Mouse (Mus musculus) cerebral cortex, adult 2 months (tissue): ENCODE data around the gene Triap1.

ENCODE experiments used
- WGBS: fragments of 180-500 bp; shearing (Covaris S2); methylation state at CpG from one replicate; pipeline ENCODE4 v1.1.7; 2018; 5-methylcytosine and 5-hydroxymethylcytosine counted together

Triap1 gene

GRCm38 (mm10) chr5:115340577-115341313, at the start of gene Triap1, which contains the start of gene Gatc:
TSS of gene Triap1 (plus strand) at chr5:115341225.
TSS of gene Gatc (minus strand) at chr5:115341178.
- under 1% methylated on average over 62 of the region's 62 CpGs for WGBS

- WGBS, result 88% methylated on average over 8 of the region's 8 CpGs
These were observed 46.9 kb upstream of the Triap1 start for GRCm38 (mm10) chr5:115294173-115294572.

- WGBS, result 55% methylated on average over 10 of the region's 10 CpGs
These were observed 44.7 kb upstream of the Triap1 start for GRCm38 (mm10) chr5:115296347-115296746.

GRCm38 (mm10) chr5:115300035-115300744, 40.8 kb upstream of the Triap1 start:
- under 1% methylated on average over 46 of the region's 46 CpGs for WGBS

GRCm38 (mm10) chr5:115300792-115301614, 40.0 kb upstream of the Triap1 start, which contains the start of gene Dynll1:
TSS of gene Dynll1 (minus strand) at chr5:115300999.
- under 1% methylated on average over 64 of the region's 66 CpGs for WGBS

- 20% methylated on average over 13 of the region's 13 CpGs for WGBS
These were observed 39.4 kb upstream of the Triap1 start for GRCm38 (mm10) chr5:115301615-115302014.

- 82% methylated on average over 4 of the region's 7 CpGs for WGBS
These were observed 38.8 kb upstream of the Triap1 start for GRCm38 (mm10) chr5:115302190-115302589.

- WGBS, result 90% methylated on average over 4 of the region's 4 CpGs
These were observed 28.7 kb upstream of the Triap1 start for GRCm38 (mm10) chr5:115312354-115312753.

GRCm38 (mm10) chr5:115312816-115313667, 28.0 kb upstream of the Triap1 start:
- WGBS, result 74% methylated on average over 10 of the region's 10 CpGs

- WGBS, result 78% methylated on average over 5 of the region's 5 CpGs
These were observed 27.4 kb upstream of the Triap1 start for GRCm38 (mm10) chr5:115313668-115313943.

- WGBS, result 22% methylated on average over 14 of the region's 14 CpGs
These were observed 23.9 kb upstream of the Triap1 start for GRCm38 (mm10) chr5:115316968-115317644.

GRCm38 (mm10) chr5:115317645-115318328, 23.2 kb upstream of the Triap1 start:
- 25% methylated on average over 10 of the region's 10 CpGs for WGBS

- WGBS, result under 1% methylated on average over 22 of the region's 22 CpGs
These were observed 21.8 kb upstream of the Triap1 start for GRCm38 (mm10) chr5:115319004-115319940.

- 14% methylated on average over 11 of the region's 11 CpGs for WGBS
These were observed 14.7 kb upstream of the Triap1 start for GRCm38 (mm10) chr5:115326256-115326831.

- WGBS, result under 1% methylated on average over 80 of the region's 97 CpGs
These were observed 14.0 kb upstream of the Triap1 start, which contains the start of gene Srsf9 for GRCm38 (mm10) chr5:115326875-115327609. TSS of gene Srsf9 (plus strand) at chr5:115327177.

GRCm38 (mm10) chr5:115327610-115328548, 13.1 kb upstream of the Triap1 start:
- WGBS, result 1% methylated on average over 55 of the region's 55 CpGs

GRCm38 (mm10) chr5:115330955-115331354, 10.1 kb upstream of the Triap1 start:
- WGBS, result 41% methylated on average over 9 of the region's 9 CpGs
